Mouse (Mus musculus) bone marrow, adult 2 months (tissue): ENCODE measurements around the gene Mab21l3.

Experiments used
- CTCF ChIP-seq: fragments of 200-500 bp; IDR thresholded peaks from 2 replicates; pipeline ENCODE4 v1.5.1; 2011; ENCODE audit warnings: low read length, control low read depth; ENCODE audit not compliant: control insufficient read depth, insufficient read depth
- POLR2A ChIP-seq: fragments of 200-500 bp; IDR thresholded peaks from 2 replicates; pipeline ENCODE4 v1.6.1; 2011; ENCODE audit warnings: low read depth, mild to moderate bottlenecking, control low read depth, low read length, borderline replicate concordance; ENCODE audit not compliant: control insufficient read depth

GRCm38 (mm10) chr3:101885041-101885440 is 36.3 kb upstream of the Mab21l3 start:
- TF ChIP-seq POLR2A (no peak), CTCF (no peak)
